Mouse (Mus musculus): Measurements from ENCODE around the gene Unc5b.

Unc5b gene

DNA sequence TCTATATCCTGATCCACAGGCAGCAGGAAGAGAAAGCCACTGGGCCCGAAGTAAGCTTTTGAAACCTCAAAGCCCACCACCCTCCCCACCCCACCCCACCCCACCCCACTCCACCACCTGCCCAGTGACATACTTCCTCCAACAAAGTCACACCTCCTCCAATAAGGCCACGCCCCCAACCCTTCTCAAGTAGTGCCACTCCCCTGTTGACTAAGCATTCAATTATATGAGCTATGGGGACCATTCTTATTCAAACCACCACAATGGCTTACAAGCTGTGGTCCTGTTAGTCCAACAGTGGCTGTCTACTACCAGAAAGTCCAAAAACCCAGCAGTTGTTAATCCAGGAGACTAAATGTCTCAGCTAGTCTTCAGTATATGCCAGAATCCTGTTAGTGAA, 112.9 kb downstream of the Unc5b start:
- DNase-seq (ENCODE audit: low spot score) = no peak

DNA sequence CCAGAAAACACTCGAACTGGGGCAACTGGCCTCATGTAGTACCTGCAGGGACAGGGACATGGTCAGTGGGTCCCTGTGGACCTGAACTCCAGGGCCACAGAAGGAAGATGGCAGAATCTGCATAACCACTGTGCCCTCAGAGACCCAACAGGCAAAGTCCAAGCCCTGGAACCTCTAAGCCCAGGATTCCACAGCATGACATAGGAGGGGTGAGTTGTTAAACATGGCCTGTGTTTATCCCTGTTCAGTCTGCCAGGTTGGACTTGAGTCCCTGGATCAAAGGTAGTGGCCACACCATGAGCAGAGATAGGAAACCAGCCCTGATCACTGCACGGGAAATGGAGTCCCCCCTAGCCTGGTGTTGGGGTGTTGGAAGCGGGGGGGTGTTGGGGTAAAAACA, 114.9 kb downstream of the Unc5b start:
- DNase-seq (ENCODE audit: low spot score) = no peak
